8 mouse cellular contexts compared by ENCODE assay signal in the genomic region with DNA sequence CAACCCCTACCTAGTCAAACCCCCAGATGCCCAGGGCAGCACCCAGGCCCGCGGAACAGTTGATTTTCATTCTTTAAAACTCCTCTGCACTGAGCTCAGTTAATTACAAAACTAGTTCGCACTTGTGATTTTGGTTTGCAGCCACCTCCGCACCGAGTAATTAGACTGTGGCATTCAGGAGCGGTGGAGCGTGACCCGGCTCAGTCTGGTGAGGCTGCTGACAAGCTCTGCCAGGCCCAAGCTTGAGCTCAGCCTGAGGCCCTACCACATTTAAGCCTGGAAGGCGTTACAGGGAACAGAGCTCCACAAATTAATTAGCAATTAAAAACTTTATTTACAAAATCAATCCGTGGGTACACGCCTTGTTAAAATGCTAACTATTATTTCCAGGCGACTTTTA.
DNase-seq lines count a peak whose midpoint lies in the region; ATAC-seq lines count a peak whose summit lies in the region.

No protein-coding gene starts in this region.

- H3K4me3 ChIP-seq in hindbrain, embryonic 10.5 days = no peak overlapping the region
- H3K4me3 ChIP-seq in hindbrain, embryonic 13.5 days = no peak overlapping the region

- peaks cover 37% of the 10 kb centered on the region; the same call in 1 of the 2 replicates for H3K27me3 ChIP-seq in hindbrain, embryonic 10.5 days (ENCODE audit: insufficient read depth, poor library complexity, severe bottlenecking)
- 0 out of 2 replicates have a peak, but pooled peaks cover 11% of the 10 kb centered on the region for H3K27me3 ChIP-seq in hindbrain, embryonic 13.5 days

- H3K9me3 ChIP-seq in hindbrain, embryonic 10.5 days = no peaks in the 10 kb centered on the region
- H3K9me3 ChIP-seq in hindbrain, embryonic 13.5 days = no peaks in the 10 kb centered on the region

- no peak overlapping the region for H3K9ac ChIP-seq in hindbrain, embryonic 13.5 days

- no peak for ATAC-seq in hindbrain, embryonic 13.5 days (ENCODE audit: low FRiP score)

- peak; percentile 38 for DNase-seq in hindbrain, embryonic 10.5 days (ENCODE audit: low spot score)
- peak; percentile 24 to 50 for DNase-seq in frontal cortex, adult 2 months (ENCODE audit: extremely low spot score in 1 of 2, low spot score in 1 of 2)
- DNase-seq in kidney, postnatal 4 days = peak; percentile 73 to 81
- peak; percentile 91 for DNase-seq in retina, postnatal 1 day
- no peak for DNase-seq in lung, postnatal 10 days
- DNase-seq in adrenal gland, adult 2 months = no peak
- no peak for DNase-seq in lung, adult 18-20 months

- H3K4me2 ChIP-seq in hindbrain, embryonic 13.5 days = no peak overlapping the region

- peaks cover 15% of the 10 kb centered on the region; the same call in 1 of the 2 replicates for H3K4me1 ChIP-seq in hindbrain, embryonic 10.5 days (replicated peaks)
- H3K4me1 ChIP-seq in hindbrain, embryonic 13.5 days (replicated peaks) = peaks cover 28% of the 10 kb centered on the region

- 32% methylated on average over 12 of the region's 12 CpGs for WGBS in hindbrain, embryonic 10.5 days
- WGBS in hindbrain, embryonic 13.5 days = 15% methylated on average over 12 of the region's 12 CpGs

- no peaks in the 10 kb centered on the region for H3K36me3 ChIP-seq in hindbrain, embryonic 10.5 days
- no peaks in the 10 kb centered on the region for H3K36me3 ChIP-seq in hindbrain, embryonic 13.5 days

- no peak overlapping the region for H3K27ac ChIP-seq in hindbrain, embryonic 10.5 days
- H3K27ac ChIP-seq in hindbrain, embryonic 13.5 days = no peak overlapping the region

Comparison
In these comparisons a context has a peak if more than half of its experiments do, and no peak if none do; other contexts are left out.
1. DNase-seq: peak in hindbrain, embryonic 10.5 days (single experiment), frontal cortex, adult 2 months (2 of 2), kidney, postnatal 4 days (2 of 2) and retina, postnatal 1 day (single experiment); none in lung, postnatal 10 days (single experiment), adrenal gland, adult 2 months (single experiment) and lung, adult 18-20 months (0 of 2).